Mouse (Mus musculus) brain, embryonic 14.5 days (tissue): ENCODE results near the gene Syne1.

Experiments
- CTCF ChIP-seq: fragments of 200-500 bp; IDR thresholded peaks from 2 replicates; pipeline ENCODE4 v1.5.1; 2012; ENCODE audit warnings: inconsistent platforms, mild to moderate bottlenecking, moderate library complexity, borderline replicate concordance; ENCODE audit not compliant: insufficient read depth, insufficient read length; ENCODE audit errors: extremely low read depth
- POLR2A ChIP-seq: fragments of 200-500 bp; IDR thresholded peaks from 2 replicates; pipeline ENCODE4 v1.6.1; 2012; ENCODE audit warnings: mild to moderate bottlenecking, inconsistent platforms, borderline replicate concordance; ENCODE audit not compliant: poor library complexity, insufficient read depth, insufficient read length, severe bottlenecking; ENCODE audit errors: extremely low read depth

- no peak for TF ChIP-seq CTCF
- TF ChIP-seq POLR2A: no peak
Observed at GRCm38 (mm10) chr10:5116155-5116554, 435.1 kb downstream of the Syne1 start.
